31 mouse cellular contexts compared by ENCODE assay signal in the genomic region with DNA sequence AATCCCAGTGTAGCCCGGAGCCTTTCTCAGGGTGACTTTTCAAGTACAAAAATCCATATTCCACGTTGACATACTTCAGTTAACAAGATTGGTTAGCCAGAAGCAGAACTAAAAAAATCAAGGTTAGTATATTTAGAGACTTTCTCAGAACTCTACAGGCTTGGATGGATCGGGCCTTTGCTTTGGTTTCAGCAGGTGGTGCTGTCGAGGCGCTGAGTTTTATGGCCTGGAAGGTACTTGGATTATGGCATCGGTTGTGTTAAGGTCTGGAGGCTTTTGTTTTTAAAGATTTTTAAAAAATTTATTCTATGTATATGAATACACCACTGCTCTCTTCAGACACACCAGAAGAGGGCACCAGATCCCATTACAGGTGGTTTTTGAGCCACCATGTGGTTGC. TPM values are rescaled to one million over a fixed set of nuclear protein-coding genes. Genes with fewer than 3 reads are reported as not detected.
DNase-seq lines count a peak whose midpoint lies in the region; ATAC-seq and TF ChIP-seq lines count a peak whose summit lies in the region.
"Had no signal": no experiment of that assay in that cellular context is flagged by ENCODE, and none has a peak within 500 bp of the region (broad histone marks: within the 10 kb centered on the region; RNA-seq: fewer than 3 reads in every experiment).

No protein-coding gene starts in this region.

- H3K27ac ChIP-seq in intestine, postnatal 0 days (ENCODE audit: low read depth, low read length), result peak overlapping the region; percentile 74; the same call in 1 of the 2 replicates
- H3K27ac ChIP-seq in intestine, embryonic 16.5 days (ENCODE audit: low read length), result no peak overlapping the region
- H3K27ac ChIP-seq in forebrain, embryonic 13.5 days, result no peak overlapping the region
- H3K27ac ChIP-seq: embryonic facial prominence, embryonic 10.5 days; embryonic facial prominence, embryonic 13.5 days; forebrain, embryonic 12.5 days; heart, embryonic 15.5 days; hindbrain, embryonic 14.5 days; hindbrain, postnatal 0 days had no signal

- peak; percentile 31 for DNase-seq in thymus, postnatal 4 days
- no peak for DNase-seq in thymus, postnatal 25 days
- peak; percentile 60 for DNase-seq in R1 (ENCODE audit: low read depth, low spot score)
- DNase-seq in gastrocnemius, postnatal 4 days (ENCODE audit: low spot score in 2 of 2), result no peak
- DNase-seq: adrenal gland, adult 8-10 months; adrenal gland, postnatal 25 days; cerebellum, adult 11-12 months; cerebellum, adult 8-10 months; cerebellum, postnatal 10 days; cerebellum, postnatal 36 days; embryo, embryonic 11 days; gastrocnemius, postnatal 10 days; gastrocnemius, postnatal 36 days; heart, adult 11 months; heart, postnatal 10 days; heart, postnatal 4 days had no signal

- H3K9me3 ChIP-seq in intestine, postnatal 0 days (ENCODE audit: control insufficient read depth), result no peaks in the 10 kb centered on the region
- H3K9me3 ChIP-seq in intestine, embryonic 16.5 days (ENCODE audit: control insufficient read depth, low read length), result 0 out of 2 replicates have a peak, but pooled peaks cover 3% of the 10 kb centered on the region
- H3K9me3 ChIP-seq in forebrain, embryonic 13.5 days (replicated peaks), result no peaks in the 10 kb centered on the region
- H3K9me3 ChIP-seq: embryonic facial prominence, embryonic 13.5 days; forebrain, embryonic 12.5 days; heart, embryonic 15.5 days had no signal

- TF ChIP-seq CTCF in intestine, postnatal 0 days (IDR thresholded peaks at IDR 0.05; ENCODE audit: low read depth), result no peak

- H3K36me3 ChIP-seq in intestine, postnatal 0 days (ENCODE audit: control insufficient read depth, insufficient read depth), result no peaks in the 10 kb centered on the region
- no peaks in the 10 kb centered on the region for H3K36me3 ChIP-seq in intestine, embryonic 16.5 days (ENCODE audit: control insufficient read depth, insufficient read depth, low read length)
- H3K36me3 ChIP-seq in forebrain, embryonic 13.5 days (ENCODE audit: poor library complexity, severe bottlenecking), result no peaks in the 10 kb centered on the region
- H3K36me3 ChIP-seq: embryonic facial prominence, embryonic 10.5 days; embryonic facial prominence, embryonic 13.5 days; forebrain, embryonic 12.5 days; heart, embryonic 12.5 days; heart, embryonic 15.5 days had no signal

- no peak overlapping the region for H3K9ac ChIP-seq in intestine, postnatal 0 days (ENCODE audit: low read depth, low read length)
- no peak overlapping the region for H3K9ac ChIP-seq in intestine, embryonic 16.5 days (ENCODE audit: low read depth, low read length)
- no peak overlapping the region for H3K9ac ChIP-seq in forebrain, embryonic 13.5 days
- H3K9ac ChIP-seq: embryonic facial prominence, embryonic 13.5 days; forebrain, embryonic 12.5 days; heart, embryonic 12.5 days; heart, embryonic 15.5 days; hindbrain, embryonic 14.5 days had no signal

- no peak overlapping the region for H3K4me2 ChIP-seq in intestine, postnatal 0 days (replicated peaks; ENCODE audit: low read depth)
- H3K4me2 ChIP-seq in intestine, embryonic 16.5 days (ENCODE audit: low read depth, low read length), result no peak overlapping the region
- no peak overlapping the region for H3K4me2 ChIP-seq in forebrain, embryonic 13.5 days
- H3K4me2 ChIP-seq: embryonic facial prominence, embryonic 13.5 days; forebrain, embryonic 12.5 days; heart, embryonic 12.5 days; heart, embryonic 15.5 days; hindbrain, embryonic 14.5 days had no signal

- ATAC-seq in intestine, postnatal 0 days, result no peak
- no peak for ATAC-seq in intestine, embryonic 16.5 days
- ATAC-seq in forebrain, embryonic 13.5 days, result no peak
- ATAC-seq: activated CD4-positive, CD25-positive, alpha-beta regulatory T cell, adult 4 months; CD4-positive, CD25-positive, alpha-beta regulatory T cell, adult 4 months; forebrain, embryonic 16.5 days; hindbrain, postnatal 0 days; Patski had no signal

- 83% methylated on average over 6 of the region's 6 CpGs for WGBS in intestine, postnatal 0 days
- WGBS in intestine, embryonic 16.5 days, result 88% methylated on average over 6 of the region's 6 CpGs
- 86% methylated on average over 6 of the region's 6 CpGs for WGBS in forebrain, embryonic 13.5 days

- no peaks in the 10 kb centered on the region for H3K27me3 ChIP-seq in intestine, postnatal 0 days (replicated peaks; ENCODE audit: control insufficient read depth, insufficient read depth, low read length)
- H3K27me3 ChIP-seq in intestine, embryonic 16.5 days (replicated peaks; ENCODE audit: control insufficient read depth, insufficient read depth, low read length), result no peaks in the 10 kb centered on the region
- no peaks in the 10 kb centered on the region for H3K27me3 ChIP-seq in forebrain, embryonic 13.5 days
- H3K27me3 ChIP-seq: embryonic facial prominence, embryonic 13.5 days; forebrain, embryonic 12.5 days; heart, embryonic 12.5 days; heart, embryonic 15.5 days; Patski had no signal

- no peak overlapping the region for H3K4me3 ChIP-seq in intestine, postnatal 0 days (ENCODE audit: low read depth, low read length)
- no peak overlapping the region for H3K4me3 ChIP-seq in intestine, embryonic 16.5 days (ENCODE audit: low read length)
- H3K4me3 ChIP-seq in forebrain, embryonic 13.5 days, result no peak overlapping the region
- H3K4me3 ChIP-seq: embryonic facial prominence, embryonic 10.5 days; embryonic facial prominence, embryonic 13.5 days; erythroblast, embryonic 14.5 days; forebrain, embryonic 12.5 days; heart, embryonic 12.5 days; heart, embryonic 15.5 days had no signal

- peaks cover 4% of the 10 kb centered on the region; the same call in 1 of the 2 replicates for H3K4me1 ChIP-seq in intestine, postnatal 0 days (replicated peaks; ENCODE audit: control insufficient read depth, insufficient read depth, low read length)
- peaks cover 9% of the 10 kb centered on the region for H3K4me1 ChIP-seq in intestine, embryonic 16.5 days (ENCODE audit: control insufficient read depth, insufficient read depth, low read length)
- H3K4me1 ChIP-seq in forebrain, embryonic 13.5 days, result no peaks in the 10 kb centered on the region
- H3K4me1 ChIP-seq: forebrain, embryonic 12.5 days had no signal

RNA-seq across cellular contexts. Expression of a gene that starts 11.8 kb away (rescaled TPM):
- polyA plus RNA-seq in intestine, postnatal 0 days (2015; fragmentation: Nextera tagmentation; extraction: Ambion mirVana), result 31.4 and 32.9 TPM in 2 replicates
- polyA plus RNA-seq in intestine, embryonic 16.5 days (2015; fragmentation: Nextera tagmentation; extraction: Ambion mirVana), result 25.4 and 27.4 TPM in 2 replicates
- 10 to 100 TPM; 26.6 to 27.0 TPM for total RNA-seq in gastrocnemius, postnatal 4 days (2021)
- polyA plus RNA-seq in forebrain, embryonic 13.5 days (2015; fragmentation: Nextera tagmentation; extraction: Ambion mirVana), result 15.8 and 16.9 TPM in 2 replicates

RNA-seq across cellular contexts. Expression of a gene that starts 32.8 kb away (rescaled TPM):
- 3.8 and 4.3 TPM in 2 replicates for polyA plus RNA-seq in intestine, postnatal 0 days (2015; fragmentation: Nextera tagmentation; extraction: Ambion mirVana)
- 1.4 and 2.5 TPM in 2 replicates for polyA plus RNA-seq in intestine, embryonic 16.5 days (2015; fragmentation: Nextera tagmentation; extraction: Ambion mirVana)
- 1 to 10 TPM; 8.2 to 8.4 TPM for total RNA-seq in gastrocnemius, postnatal 4 days (2021)
- polyA plus RNA-seq in forebrain, embryonic 13.5 days (2015; fragmentation: Nextera tagmentation; extraction: Ambion mirVana), result 0.92 and 1.3 TPM in 2 replicates
- polyA plus RNA-seq: activated CD4-positive, CD25-positive, alpha-beta regulatory T cell, adult 4 months; CD4-positive, CD25-positive, alpha-beta regulatory T cell, adult 4 months; erythroblast, embryonic 14.5 days had no signal

RNA-seq across cellular contexts. Expression of a gene that starts 37.0 kb away (rescaled TPM):
- 456 and 498 TPM in 2 replicates for polyA plus RNA-seq in intestine, postnatal 0 days (2015; fragmentation: Nextera tagmentation; extraction: Ambion mirVana)
- 264 and 268 TPM in 2 replicates for polyA plus RNA-seq in intestine, embryonic 16.5 days (2015; fragmentation: Nextera tagmentation; extraction: Ambion mirVana)
- total RNA-seq in gastrocnemius, postnatal 4 days (2021), result 10 to 100 TPM; 43.9 to 44.9 TPM
- polyA plus RNA-seq in forebrain, embryonic 13.5 days (2015; fragmentation: Nextera tagmentation; extraction: Ambion mirVana), result 296 and 413 TPM in 2 replicates
- polyA plus RNA-seq: erythroblast, embryonic 14.5 days had no signal

Comparison
In these comparisons a context has a peak if more than half of its experiments do, and no peak if none do; other contexts are left out.
1. DNase-seq: peak in thymus, postnatal 4 days (single experiment) and R1 (single experiment); none in thymus, postnatal 25 days (single experiment) and gastrocnemius, postnatal 4 days (0 of 2).